Mouse (Mus musculus): ENCODE data around the gene Prnp.

The Prnp gene

GRCm38 (mm10) chr2:131948916-131949639 is 39.4 kb downstream of the Prnp start:
- in situ Hi-C loops (cut with MboI, MseI): loop anchor here (10.0 kb wide), 1 partner anchor 384 kb away; the partner anchor contains the start of gene Adra1d

GRCm38 (mm10) chr2:131949767-131950597 is 40.3 kb downstream of the Prnp start:
- in situ Hi-C loops (cut with MboI, MseI): loop anchor here (10.0 kb wide), 2 partner anchors 55 to 385 kb away; partner anchors contain the start of gene Adra1d

GRCm38 (mm10) chr2:131950598-131951095 is 40.9 kb downstream of the Prnp start, which contains the start of gene Prnd:
Prnd (plus strand) TSS chr2:131950861.
- in situ Hi-C loops (cut with MboI, MseI): loop anchor here (10.0 kb wide), 1 partner anchor 56 kb away; no protein-coding TSS in a partner anchor

GRCm38 (mm10) chr2:131952456-131952855 is 42.7 kb downstream of the Prnp start:
- in situ Hi-C loops (cut with MboI, MseI): loop anchor here (10.0 kb wide), 1 partner anchor 58 kb away; no protein-coding TSS in a partner anchor

GRCm38 (mm10) chr2:131952961-131953538 is 43.3 kb downstream of the Prnp start:
- in situ Hi-C loops (cut with MboI, MseI): loop anchor here (10.0 kb wide), 1 partner anchor 58 kb away; no protein-coding TSS in a partner anchor

- in situ Hi-C loops (cut with MboI, MseI): loop anchor here (10.0 kb wide), 1 partner anchor 59 kb away; no protein-coding TSS in a partner anchor
These were observed 44.0 kb downstream of the Prnp start for GRCm38 (mm10) chr2:131953711-131954110.

GRCm38 (mm10) chr2:131954835-131955234 is 45.1 kb downstream of the Prnp start:
- in situ Hi-C loops (cut with MboI, MseI): loop anchor here (10.0 kb wide), 1 partner anchor 60 kb away; no protein-coding TSS in a partner anchor

- in situ Hi-C loops (cut with MboI, MseI): loop anchor here (10.0 kb wide), 1 partner anchor 60 kb away; no protein-coding TSS in a partner anchor
These were observed 45.5 kb downstream of the Prnp start for GRCm38 (mm10) chr2:131955264-131955663.

- in situ Hi-C loops (cut with MboI, MseI): loop anchor here (10.0 kb wide), 1 partner anchor 62 kb away; no protein-coding TSS in a partner anchor
These were observed 46.9 kb downstream of the Prnp start for GRCm38 (mm10) chr2:131956336-131957256.

GRCm38 (mm10) chr2:131957731-131958222 is 48.0 kb downstream of the Prnp start:
- in situ Hi-C loops (cut with MboI, MseI): loop anchor here (10.0 kb wide), 1 partner anchor 63 kb away; no protein-coding TSS in a partner anchor

GRCm38 (mm10) chr2:131961671-131962070 is 51.9 kb downstream of the Prnp start:
- in situ Hi-C loops (cut with MboI, MseI): no loop called here

- in situ Hi-C loops (cut with MboI, MseI): no loop called here
These were observed 60.9 kb downstream of the Prnp start for GRCm38 (mm10) chr2:131970597-131970996.

GRCm38 (mm10) chr2:131971098-131971497 is 61.4 kb downstream of the Prnp start:
- in situ Hi-C loops (cut with MboI, MseI): no loop called here

GRCm38 (mm10) chr2:131976663-131977062 is 66.9 kb downstream of the Prnp start:
- in situ Hi-C loops (cut with MboI, MseI): no loop called here

- in situ Hi-C loops (cut with MboI, MseI): loop anchor here (5.0 kb wide), 1 partner anchor 131 kb away; no protein-coding TSS in a partner anchor
These were observed 71.1 kb downstream of the Prnp start for GRCm38 (mm10) chr2:131980866-131981265.

- in situ Hi-C loops (cut with MboI, MseI): loop anchor here (5.0 kb wide), 1 partner anchor 130 kb away; no protein-coding TSS in a partner anchor
These were observed 72.9 kb downstream of the Prnp start for GRCm38 (mm10) chr2:131982546-131983196.

GRCm38 (mm10) chr2:131987950-131988349 is 78.2 kb downstream of the Prnp start:
- in situ Hi-C loops (cut with MboI, MseI): no loop called here
